9 mouse cellular contexts compared by ENCODE assay signal in genomic region chr16:13080161-13080560, GRCm38 (mm10). TPM values are rescaled to one million over a fixed set of nuclear protein-coding genes. Genes with fewer than 3 reads are reported as not detected.
DNase-seq lines count a peak whose midpoint lies in the region; ATAC-seq lines count a peak whose summit lies in the region.
"Had no signal": no experiment of that assay in that cellular context is flagged by ENCODE, and none has a peak within 500 bp of the region (broad histone marks: within the 10 kb centered on the region; RNA-seq: fewer than 3 reads in every experiment).

No protein-coding gene starts in this region.

- intact Hi-C loops in heart, postnatal 36 days (cut with DNase I), result no loop called here

- peak; percentile 3 for DNase-seq in CD4-positive, CD25-positive, alpha-beta regulatory T cell, adult 2 months (ENCODE audit: low read depth, low spot score)
- peak; percentile 35 for DNase-seq in kidney, adult 9 months
- DNase-seq in kidney, postnatal 14 days, result no peak
- peak; percentile 20 for DNase-seq in A20 (ENCODE audit: low read depth, low spot score)
- DNase-seq in brain, adult 2 months (ENCODE audit: low read depth, low spot score), result peak; percentile 56
- no peak for DNase-seq in thymus, postnatal 36 days
- no peak for DNase-seq in heart, postnatal 36 days
- DNase-seq: adrenal gland, adult 2 months had no signal

- ATAC-seq in CD4-positive, CD25-positive, alpha-beta regulatory T cell, adult 4 months, result no peak

RNA-seq across cellular contexts. Expression of gene Ercc4, which starts 29.3 kb away (rescaled TPM):
- polyA plus RNA-seq in CD4-positive, CD25-positive, alpha-beta regulatory T cell, adult 4 months (2017; shearing (Covaris generic)), result 10 to 100 TPM; 15.7 to 32.0 TPM
- total RNA-seq in heart, postnatal 36 days (2021), result 1 to 10 TPM; 7.9 to 8.8 TPM

Comparison
In these comparisons a context has a peak if more than half of its experiments do, and no peak if none do; other contexts are left out.
1. DNase-seq: peak in CD4-positive, CD25-positive, alpha-beta regulatory T cell, adult 2 months (single experiment), kidney, adult 9 months (single experiment), A20 (single experiment) and brain, adult 2 months (single experiment); none in kidney, postnatal 14 days (single experiment), thymus, postnatal 36 days (0 of 2) and heart, postnatal 36 days (0 of 2).